Mouse (Mus musculus) CH12.LX (cell line): ENCODE results near the gene Fam13c.

ENCODE experiments used
- CTCF ChIP-seq, 2 experiments: IDR thresholded peaks in 1 of 2; conservative IDR thresholded peaks in 1 of 2; 2 replicates each; pipeline ENCODE4 v1.5.1; 2011 to 2012; ENCODE audit warnings: low read depth in 2 of 2, low read length in 2 of 2, improper control_type of control experiment in 1 of 2, inconsistent platforms in 1 of 2, mild to moderate bottlenecking in 1 of 2, moderate library complexity in 1 of 2
- EP300 ChIP-seq: IDR thresholded peaks from 2 replicates; pipeline ENCODE4 v1.6.1; 2011; ENCODE audit warnings: low read length, improper control_type of control experiment
- NELFE ChIP-seq: IDR thresholded peaks from 2 replicates; pipeline ENCODE4 v1.6.1; 2011; ENCODE audit warnings: low read depth, low read length, improper control_type of control experiment
- TBP ChIP-seq: conservative IDR thresholded peaks from 2 replicates; pipeline ENCODE4 v1.6.1; 2011; ENCODE audit warnings: low read depth, low read length, improper control_type of control experiment

- no peak for TF ChIP-seq CTCF (conservative IDR thresholded peaks at IDR 0.05 in 1 of 2, IDR thresholded peaks at IDR 0.05 in 1 of 2; ENCODE audit: low read depth in 2 of 2, low read length in 2 of 2)
- TF ChIP-seq TBP: no peak
- TF ChIP-seq NELFE: no peak
- TF ChIP-seq EP300: no peak
Observed at GRCm38 (mm10) chr10:70484568-70485286, 44.4 kb downstream of the Fam13c start.
